Mouse (Mus musculus) heart, adult 10 weeks (tissue): ENCODE data around the gene H3f3a. TPM values are rescaled to one million over a fixed set of nuclear protein-coding genes. Genes with fewer than 3 reads are reported as not detected.

ENCODE experiments used
- polyA plus RNA-seq: library from polyadenylated mRNA; stranded (reverse); fragments of 350-450 nt; fragmentation: Illumina TruSeq; extraction: RNeasy Lipid Tissue Mini Kit (QIAGEN cat#74804); gene quantifications from one replicate; pipeline ENCODE4 v1.2.3, GENCODE M21; 2014; ENCODE audit warnings: low read depth, low replicate concordance

Gene H3f3a
- 566 TPM for polyA plus RNA-seq

GRCm38 (mm10) chr1:180813885-180814740, at the start of gene H3f3a:
Gene H3f3a (minus strand): TSS chr1:180813943.

DNA sequence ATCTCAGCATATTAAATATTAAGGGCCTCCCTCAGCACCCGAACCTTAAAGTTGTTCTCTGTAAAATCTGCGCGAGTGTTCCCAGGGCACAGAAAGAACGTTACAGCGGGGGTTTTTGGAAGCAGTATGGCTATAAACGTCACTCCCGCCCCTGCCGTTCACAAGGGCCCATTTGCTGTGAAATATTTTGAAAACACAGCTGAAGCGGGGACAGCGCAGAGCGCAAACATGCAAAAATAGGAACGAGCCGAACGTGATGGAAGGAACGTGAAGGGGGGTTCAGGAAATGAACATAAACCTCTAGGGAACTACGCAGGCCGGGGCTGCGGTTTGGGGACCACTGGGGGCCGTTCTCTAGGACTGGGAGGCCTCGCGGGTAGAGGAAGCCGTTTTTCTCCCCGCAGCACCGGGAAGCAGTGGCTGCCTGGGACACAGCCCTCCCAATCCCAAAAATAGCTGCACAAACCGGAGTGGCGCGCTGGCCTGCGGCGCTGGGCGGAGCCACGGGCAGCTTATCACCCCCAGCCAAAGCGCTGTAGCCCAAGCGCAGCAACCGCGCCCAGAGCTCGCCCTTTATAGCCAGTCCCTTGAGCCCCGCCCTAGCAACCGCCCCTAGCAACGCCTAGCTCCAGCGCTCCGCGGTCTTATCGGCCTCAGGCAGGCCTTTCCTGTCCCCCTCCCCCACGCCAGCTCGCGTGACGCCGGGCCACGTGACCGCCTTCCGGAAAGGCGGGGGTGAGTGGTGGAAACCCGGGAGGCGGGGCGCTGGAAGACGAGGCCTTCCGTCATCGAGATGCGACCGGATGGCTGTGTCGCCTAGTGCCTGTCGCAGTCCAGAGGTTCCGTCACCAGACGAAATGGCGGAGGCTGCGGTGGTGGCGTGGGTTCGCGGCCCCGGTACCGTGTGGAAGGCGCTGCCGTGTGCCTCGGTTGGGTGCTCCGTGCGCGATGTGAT, 36.9 kb upstream of the H3f3a start, which contains the start of gene Sde2:
TSS of gene Sde2 (plus strand) at position 812 of the 955 bp plus-strand sequence.

Other genes with a start within 250 kb of the H3f3a start
- gene Parp1, start 245.0 kb downstream of the H3f3a start, polyA plus RNA-seq = 38.5 TPM
- gene Lin9, start 172.8 kb downstream of the H3f3a start, polyA plus RNA-seq = 1.7 TPM
- not detected for gene Mixl1, start 116.9 kb downstream of the H3f3a start, polyA plus RNA-seq
- gene Acbd3, start 87.9 kb downstream of the H3f3a start, polyA plus RNA-seq = 22.1 TPM
- gene Sde2, start 37.2 kb upstream of the H3f3a start, polyA plus RNA-seq = 12.4 TPM
- not detected for gene Lefty2, start 79.2 kb upstream of the H3f3a start, polyA plus RNA-seq
- gene Pycr2, start 90.3 kb upstream of the H3f3a start, polyA plus RNA-seq = 15.7 TPM
- gene Lefty1, start 121.1 kb upstream of the H3f3a start, polyA plus RNA-seq = 2.2 TPM
- 19.2 TPM for gene Tmem63a, start 128.4 kb upstream of the H3f3a start, polyA plus RNA-seq
- 55.2 TPM for gene Ephx1, start 207.0 kb upstream of the H3f3a start, polyA plus RNA-seq
- gene 9130409I23Rik, start 237.3 kb upstream of the H3f3a start, polyA plus RNA-seq = not detected